Mouse (Mus musculus) intestine, postnatal 0 days (tissue): ENCODE data around the gene 9230112D13Rik. TPM values are rescaled to one million over a fixed set of nuclear protein-coding genes. Genes with fewer than 3 reads are reported as not detected.
A peak's percentile ranks its signal among the peaks of the same experiment; 100 is the strongest.

ENCODE experiments used
- ATAC-seq: fragments of 200-750 bp; cut with Nextera tagmentation; 2 replicates; pipeline ENCODE4 v1.8.0; 2017; ENCODE audit warnings: mild to moderate bottlenecking, moderate TSS enrichment, moderate library complexity
- H3K27ac ChIP-seq: fragments of 300-500 bp; sonication (generic); 2 replicates; pipeline ENCODE4 v1.5.1; 2014; ENCODE audit warnings: mild to moderate bottlenecking, low read depth, low read length, moderate library complexity
- H3K27me3 ChIP-seq: fragments of 300-500 bp; sonication (generic); replicated peaks from 2 replicates; pipeline ENCODE4 v1.6.1; 2014; ENCODE audit warnings: low read length, mixed read lengths; ENCODE audit not compliant: control insufficient read depth, insufficient read depth
- H3K36me3 ChIP-seq: fragments of 300-500 bp; sonication (generic); 2 replicates; pipeline ENCODE4 v1.6.1; 2014; ENCODE audit warnings: mild to moderate bottlenecking, moderate library complexity; ENCODE audit not compliant: control insufficient read depth, insufficient read depth
- H3K4me1 ChIP-seq: fragments of 300-500 bp; sonication (generic); replicated peaks from 2 replicates; pipeline ENCODE4 v1.6.1; 2014; ENCODE audit warnings: antibody characterized with exemption, low read length, mixed read lengths; ENCODE audit not compliant: control insufficient read depth, insufficient read depth
- H3K4me2 ChIP-seq: fragments of 300-500 bp; sonication (generic); replicated peaks from 2 replicates; pipeline ENCODE4 v1.6.1; 2014; ENCODE audit warnings: low read depth, mild to moderate bottlenecking, moderate library complexity
- H3K4me3 ChIP-seq: fragments of 300-500 bp; sonication (generic); 2 replicates; pipeline ENCODE4 v1.5.1; 2014; ENCODE audit warnings: low read depth, low read length
- H3K9ac ChIP-seq: fragments of 300-500 bp; sonication (generic); 2 replicates; pipeline ENCODE4 v1.6.1; 2014; ENCODE audit warnings: mild to moderate bottlenecking, low read depth, low read length
- H3K9me3 ChIP-seq: fragments of 300-500 bp; sonication (generic); 2 replicates; pipeline ENCODE4 v1.6.1; 2016; ENCODE audit warnings: mixed run types; ENCODE audit not compliant: control insufficient read depth
- CTCF ChIP-seq: sonication (generic); IDR thresholded peaks from 2 replicates; pipeline ENCODE4 v1.5.1; 2016; ENCODE audit warnings: low read depth, mild to moderate bottlenecking, control low read depth, antibody characterized with exemption, moderate library complexity
- whole genome bisulfite sequencing: fragments of 180-500 bp; shearing (Covaris S2); extraction: QIAGEN DNeasy Blood & Tissue Kit; methylation state at CpG from one replicate; pipeline ENCODE4 v1.1.7; 2014; 5-methylcytosine and 5-hydroxymethylcytosine counted together
- polyA plus RNA-seq: library from polyadenylated mRNA; unstranded; fragments of >200 nt; fragmentation: Nextera tagmentation; extraction: Ambion mirVana; gene quantifications from 2 replicates; pipeline ENCODE4 v1.2.1, GENCODE M21; 2015

The 9230112D13Rik gene
- polyA plus RNA-seq, 1 experiment from 2014 or later, result not detected

DNA sequence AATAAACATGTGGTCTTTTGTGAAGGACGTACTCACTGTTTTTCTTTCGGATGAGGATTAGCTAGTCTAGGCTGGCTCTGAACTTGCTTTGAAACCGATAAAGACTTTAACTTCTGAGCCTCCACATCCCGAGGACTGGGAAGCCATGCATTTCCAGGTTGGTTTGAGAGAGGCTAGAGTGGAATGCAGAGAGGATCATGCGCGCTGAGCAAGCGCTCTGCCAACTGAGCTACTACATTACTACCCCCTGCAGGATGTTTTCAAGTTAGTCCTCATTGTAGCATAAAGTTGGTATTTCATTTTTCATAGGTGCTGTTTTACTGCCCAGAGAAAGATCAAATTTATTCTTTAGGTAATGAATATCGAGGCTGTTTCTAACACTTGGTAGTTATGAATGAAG lies 36.4 kb downstream of the 9230112D13Rik start:
- ATAC-seq, result no peak
- no peak overlapping the region for H3K9ac ChIP-seq
- no peaks in the 10 kb centered on the region for H3K36me3 ChIP-seq
- no peaks in the 10 kb centered on the region for H3K27me3 ChIP-seq
- H3K27ac ChIP-seq, result no peak overlapping the region
- H3K4me2 ChIP-seq, result no peak overlapping the region
- H3K4me1 ChIP-seq, result peaks cover 17% of the 10 kb centered on the region
- TF ChIP-seq CTCF, result peak; percentile 28; the same call in 1 of the 2 replicates
- no peaks in the 10 kb centered on the region for H3K9me3 ChIP-seq
- H3K4me3 ChIP-seq, result no peak overlapping the region
- 63% methylated on average over 8 of the region's 8 CpGs for WGBS

DNA sequence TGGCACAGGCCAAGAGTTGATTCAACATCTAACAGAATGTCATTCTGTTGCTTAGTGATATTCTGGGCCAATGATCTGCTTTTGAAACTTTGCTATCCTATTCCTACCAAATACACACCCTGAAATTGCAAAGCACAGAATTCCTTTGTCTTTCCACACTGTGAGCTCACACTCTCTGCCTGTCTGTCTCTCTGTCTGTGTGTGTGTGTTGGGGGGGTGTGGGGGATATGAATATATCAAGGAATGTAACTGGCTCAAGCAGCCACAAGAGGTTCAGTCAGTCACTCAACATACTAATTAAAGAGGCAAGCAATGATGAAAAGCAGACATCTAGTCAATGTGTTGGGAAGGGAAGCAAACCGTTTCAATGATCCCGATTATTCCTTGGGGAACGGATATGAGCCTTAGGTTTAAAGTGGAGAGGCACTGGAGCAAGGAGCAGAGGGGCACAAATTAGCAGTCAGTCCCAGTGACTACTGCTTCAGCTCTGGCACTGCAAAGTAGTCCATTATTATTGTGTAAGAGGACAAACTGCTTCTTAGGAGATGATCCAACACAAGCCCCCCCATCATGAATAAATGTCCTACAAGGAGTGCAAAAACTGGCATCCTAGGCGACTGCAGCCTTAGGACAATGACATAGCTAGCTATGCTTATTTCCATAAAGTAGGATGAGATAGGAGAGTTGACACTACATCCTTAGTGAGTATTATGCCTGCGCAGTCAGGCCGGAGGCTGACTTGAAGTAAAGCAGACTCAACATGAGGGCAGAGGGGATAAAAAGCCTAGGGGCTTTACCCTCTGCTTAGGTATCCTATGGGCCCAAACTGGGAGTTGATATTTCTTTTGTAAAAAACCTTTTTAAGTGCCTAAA lies 38.9 kb downstream of the 9230112D13Rik start:
- 77% methylated on average over 6 of the region's 6 CpGs for WGBS
- no peak for TF ChIP-seq CTCF
- Histone ChIP-seq H3K4me3 (no peak overlapping the region), H3K27ac (no peak overlapping the region), H3K27me3 (no peaks in the 10 kb centered on the region), H3K36me3 (no peaks in the 10 kb centered on the region), H3K4me1 (peaks cover 4% of the 10 kb centered on the region), H3K9me3 (no peaks in the 10 kb centered on the region), H3K9ac (no peak overlapping the region), H3K4me2 (no peak overlapping the region)
- ATAC-seq, result no peak

DNA sequence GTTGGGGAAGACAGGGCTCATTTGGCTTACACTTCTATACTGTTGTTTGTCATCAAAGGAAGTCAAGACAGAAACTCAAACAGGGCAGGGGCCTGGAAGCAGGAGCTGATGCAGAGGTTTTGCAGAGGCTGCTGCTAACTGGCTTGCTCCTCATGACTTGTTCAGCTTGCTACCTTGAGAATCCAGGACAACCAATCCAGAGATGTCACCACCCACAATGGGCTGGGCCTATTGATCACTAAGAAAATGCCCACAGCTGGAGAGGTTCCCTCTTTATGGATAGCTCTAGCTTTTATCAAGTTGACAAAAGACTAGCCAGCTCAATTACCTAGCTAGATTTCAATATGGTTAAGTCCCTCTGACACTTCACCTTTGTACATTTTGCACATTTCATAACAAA lies 51.0 kb downstream of the 9230112D13Rik start:
- Histone ChIP-seq H3K9ac (no peak overlapping the region), H3K27ac (no peak overlapping the region), H3K36me3 (no peaks in the 10 kb centered on the region), H3K4me1 (no peaks in the 10 kb centered on the region; the same call in 1 of the 2 replicates), H3K9me3 (no peaks in the 10 kb centered on the region), H3K4me2 (no peak overlapping the region), H3K27me3 (no peaks in the 10 kb centered on the region), H3K4me3 (no peak overlapping the region)
- ATAC-seq, result no peak
- no peak for TF ChIP-seq CTCF

DNA sequence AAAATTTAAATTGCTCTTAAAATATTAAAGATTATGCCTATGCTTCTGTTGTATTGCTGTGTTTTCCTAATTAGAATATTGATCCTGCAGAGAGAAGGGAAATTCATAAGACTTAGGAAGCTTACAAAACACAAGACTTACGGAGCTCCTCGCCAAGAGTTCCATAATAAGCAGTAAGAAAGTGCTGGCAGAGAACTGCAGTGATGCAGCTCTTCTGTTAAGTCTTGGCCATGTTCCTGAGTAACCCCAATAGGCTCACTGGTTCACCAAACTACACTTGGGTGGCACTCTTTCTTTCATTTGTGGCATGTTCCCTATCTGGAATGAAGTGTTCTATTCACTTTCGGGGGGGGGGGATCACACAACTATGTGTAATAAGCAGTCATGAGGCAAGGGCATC lies 56.3 kb downstream of the 9230112D13Rik start:
- Histone ChIP-seq H3K27ac (no peak overlapping the region), H3K27me3 (no peaks in the 10 kb centered on the region), H3K4me3 (no peak overlapping the region), H3K36me3 (no peaks in the 10 kb centered on the region), H3K4me1 (no peaks in the 10 kb centered on the region; the same call in 1 of the 2 replicates), H3K4me2 (no peak overlapping the region), H3K9ac (no peak overlapping the region), H3K9me3 (no peaks in the 10 kb centered on the region)
- no peak for ATAC-seq
- 66% methylated on average over 3 of the region's 3 CpGs for WGBS
- TF ChIP-seq CTCF, result no peak

Other genes starting within 250 kb of the 9230112D13Rik start
- gene Shld2, start 212.3 kb downstream of the 9230112D13Rik start, polyA plus RNA-seq, result 3.1 and 3.9 TPM in 2 replicates
- 40.8 TPM in 2 replicates for gene Glud1, start 212.1 kb downstream of the 9230112D13Rik start, polyA plus RNA-seq
- not detected in 2 replicates for gene Fam25c, start 167.4 kb downstream of the 9230112D13Rik start, polyA plus RNA-seq
- gene Sncg, start 148.0 kb downstream of the 9230112D13Rik start, polyA plus RNA-seq, result 28.9 and 29.3 TPM in 2 replicates
- 5.6 and 5.7 TPM in 2 replicates for gene Mmrn2, start 147.3 kb downstream of the 9230112D13Rik start, polyA plus RNA-seq
- gene Bmpr1a, start 19.5 kb downstream of the 9230112D13Rik start, polyA plus RNA-seq, result 18.8 and 19.3 TPM in 2 replicates
- gene Ldb3, start 65.9 kb upstream of the 9230112D13Rik start, polyA plus RNA-seq, result 15.2 and 16.2 TPM in 2 replicates
- gene Opn4, start 77.3 kb upstream of the 9230112D13Rik start, polyA plus RNA-seq, result 0.26 and 0.69 TPM in 2 replicates
- 18.2 and 20.2 TPM in 2 replicates for gene Wapl, start 151.1 kb upstream of the 9230112D13Rik start, polyA plus RNA-seq